Mouse (Mus musculus) cerebellum, postnatal 36 days (tissue): ENCODE data around the gene Tspan12.
A peak's percentile ranks its signal among the peaks of the same experiment; 100 is the strongest.

Source experiments
- DNase-seq, 2 experiments: peaks; one replicate each; pipeline ENCODE4 v3.0.0; 2021 to 2022; ENCODE audit warnings: mixed read lengths in 2 of 2

The Tspan12 gene

GRCm38 (mm10) chr6:21768745-21769446 is 83.4 kb downstream of the Tspan12 start:
- DNase-seq, result no peak

DNA sequence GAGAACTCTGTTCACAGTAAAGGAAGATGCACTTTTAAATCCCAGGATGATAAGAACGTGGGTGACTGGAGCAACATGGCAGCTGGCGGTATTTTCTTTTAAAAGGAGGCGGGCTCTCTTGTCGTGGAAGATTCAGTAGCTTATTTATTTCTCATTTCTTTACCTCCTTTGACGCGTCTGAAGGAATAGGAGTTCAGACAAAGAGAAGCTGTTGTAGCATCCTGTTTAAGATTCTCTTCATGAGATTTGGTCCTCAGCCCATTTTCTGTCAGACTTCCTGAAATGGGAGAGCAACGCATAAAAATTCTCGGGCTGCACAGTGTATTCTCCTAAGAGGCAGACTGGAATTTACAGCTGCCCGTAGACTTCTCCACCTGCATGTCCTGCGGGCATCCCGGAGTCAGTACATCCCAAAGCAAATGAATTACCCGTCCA is 84.5 kb downstream of the Tspan12 start:
- DNase-seq, result no peak

GRCm38 (mm10) chr6:21747536-21747935 is 104.8 kb downstream of the Tspan12 start:
- DNase-seq, result no peak

GRCm38 (mm10) chr6:21744615-21745266 is 107.6 kb downstream of the Tspan12 start:
- DNase-seq, result no peak

DNA sequence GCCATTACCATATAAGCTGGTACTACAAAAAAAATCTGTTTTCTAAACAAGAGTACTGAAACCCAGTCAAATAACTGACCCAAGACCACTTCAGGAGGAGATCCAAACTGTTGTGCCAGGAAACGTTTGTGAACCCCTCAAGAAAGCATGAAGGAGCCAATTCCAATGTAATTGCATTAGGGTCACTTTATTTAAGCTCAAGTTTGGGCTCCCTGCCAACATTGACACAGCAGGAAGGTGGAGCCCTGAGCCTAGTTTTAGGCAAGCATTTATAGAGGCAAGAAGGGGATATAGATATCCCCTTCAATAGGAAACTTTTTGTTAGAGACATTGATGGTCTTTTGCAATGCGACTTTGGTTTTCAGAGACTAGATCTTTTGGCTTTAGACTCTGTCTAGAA is 111.7 kb downstream of the Tspan12 start:
- DNase-seq, result no peak

DNA sequence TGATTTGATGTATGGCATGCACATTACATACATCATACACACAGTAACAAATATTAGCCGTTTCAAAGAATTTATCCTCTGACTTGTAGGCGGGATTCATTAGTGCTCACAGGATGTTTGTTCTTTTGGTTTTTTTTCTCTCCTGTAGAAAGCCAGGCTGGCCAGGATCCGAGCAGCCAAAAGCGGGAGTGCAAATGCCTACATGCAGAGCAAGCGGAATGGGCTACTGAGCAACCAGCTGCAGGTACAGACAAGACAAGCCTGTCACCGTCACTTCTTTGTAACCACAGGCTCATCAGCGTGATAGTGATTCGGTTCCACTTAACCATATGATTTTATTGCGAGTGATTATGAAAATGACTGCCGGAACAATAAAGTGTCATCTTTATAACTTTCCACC is 130.1 kb downstream of the Tspan12 start:
- DNase-seq, result peak; percentile 28 to 37
